Mouse (Mus musculus): Measurements from ENCODE around the gene Tmem229b.

DNA sequence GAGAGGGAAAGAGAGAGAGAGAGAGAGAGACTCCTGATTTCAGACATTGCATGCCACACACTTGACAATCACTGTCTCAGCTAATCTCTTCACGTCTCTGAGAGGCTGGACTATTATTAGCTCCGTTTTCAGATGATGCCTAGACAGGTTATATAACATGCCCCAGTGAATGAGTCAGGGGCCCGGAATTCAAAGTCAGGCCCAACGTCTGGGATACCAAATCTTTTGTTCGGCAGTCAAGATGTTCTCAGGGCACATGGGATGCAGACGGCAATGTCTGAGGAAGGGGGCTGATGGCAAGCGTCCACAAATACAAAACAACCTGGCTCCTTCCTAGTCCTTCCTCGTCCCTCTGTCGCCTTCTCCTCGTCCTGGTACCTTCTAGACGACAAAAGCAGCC is 55.4 kb downstream of the Tmem229b start:
- TF ChIP-seq CTCF (IDR thresholded peaks at IDR 0.05; ENCODE audit: control insufficient read depth, insufficient read depth, low read length) (no peak), POLR2A (IDR thresholded peaks at IDR 0.05; ENCODE audit: borderline replicate concordance, control insufficient read depth, low read depth, low read length) (no peak)
